ENCODE assay signal across 16 mouse cellular contexts in the genomic region with DNA sequence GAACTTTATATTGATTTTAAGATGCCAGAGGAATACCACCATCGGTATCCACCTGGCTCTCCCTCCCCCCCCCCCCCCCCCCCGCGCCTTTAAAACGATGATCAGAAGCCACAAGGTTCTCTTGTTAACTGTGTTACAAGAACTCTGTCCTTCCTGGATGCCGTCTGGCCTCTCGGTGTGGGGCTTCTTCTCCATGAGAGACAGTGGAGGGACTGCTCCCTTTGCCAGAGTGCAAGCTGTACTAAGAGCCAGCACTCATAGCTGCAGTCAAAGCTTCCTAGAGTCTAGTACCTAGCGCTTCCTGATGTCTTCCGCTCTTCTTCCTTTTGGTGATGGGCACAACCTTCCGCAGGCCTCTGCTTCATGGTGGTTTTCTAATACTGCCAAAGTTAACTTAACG.
A peak's percentile ranks its signal among the peaks of the same experiment; 100 is the strongest.
DNase-seq lines count a peak whose midpoint lies in the region; ATAC-seq and TF ChIP-seq lines count a peak whose summit lies in the region.
"Had no signal": no experiment of that assay in that cellular context is flagged by ENCODE, and none has a peak within 500 bp of the region (broad histone marks: within the 10 kb centered on the region; RNA-seq: fewer than 3 reads in every experiment).

No protein-coding gene starts in this region.

- H3K27me3 ChIP-seq in liver, postnatal 0 days (ENCODE audit: insufficient read depth, low read length), result no peaks in the 10 kb centered on the region
- no peaks in the 10 kb centered on the region for H3K27me3 ChIP-seq in liver, embryonic 12.5 days (replicated peaks)
- no peaks in the 10 kb centered on the region for H3K27me3 ChIP-seq in forebrain, embryonic 12.5 days
- H3K27me3 ChIP-seq: embryonic facial prominence, embryonic 12.5 days; hindbrain, embryonic 15.5 days had no signal

- WGBS in liver, postnatal 0 days (ENCODE audit: insufficient replicate concordance), result 73% methylated on average over 9 of the region's 10 CpGs
- 69% methylated on average over 9 of the region's 10 CpGs for WGBS in liver, embryonic 12.5 days (ENCODE audit: insufficient replicate concordance)
- 83% methylated on average over 10 of the region's 10 CpGs for WGBS in forebrain, embryonic 12.5 days

- no peak overlapping the region for H3K27ac ChIP-seq in liver, postnatal 0 days (ENCODE audit: low read depth)
- no peak overlapping the region for H3K27ac ChIP-seq in liver, embryonic 12.5 days
- no peak overlapping the region for H3K27ac ChIP-seq in forebrain, embryonic 12.5 days
- H3K27ac ChIP-seq: embryonic facial prominence, embryonic 12.5 days; hindbrain, embryonic 10.5 days; hindbrain, embryonic 15.5 days had no signal

- H3K4me2 ChIP-seq in liver, postnatal 0 days (ENCODE audit: low read depth, low read length), result no peak overlapping the region
- H3K4me2 ChIP-seq in liver, embryonic 12.5 days, result no peak overlapping the region
- no peak overlapping the region for H3K4me2 ChIP-seq in forebrain, embryonic 12.5 days
- H3K4me2 ChIP-seq: embryonic facial prominence, embryonic 12.5 days; heart, embryonic 12.5 days; hindbrain, embryonic 15.5 days had no signal

- H3K4me1 ChIP-seq in liver, postnatal 0 days (ENCODE audit: insufficient read depth), result 0 out of 2 replicates have a peak, but pooled peaks cover 2% of the 10 kb centered on the region
- no peaks in the 10 kb centered on the region for H3K4me1 ChIP-seq in liver, embryonic 12.5 days
- peaks cover 6% of the 10 kb centered on the region for H3K4me1 ChIP-seq in forebrain, embryonic 12.5 days
- H3K4me1 ChIP-seq: embryonic facial prominence, embryonic 12.5 days had no signal

- H3K4me3 ChIP-seq in liver, postnatal 0 days (ENCODE audit: low read depth, low read length), result no peak overlapping the region
- H3K4me3 ChIP-seq in liver, embryonic 12.5 days, result no peak overlapping the region
- H3K4me3 ChIP-seq in forebrain, embryonic 12.5 days (replicated peaks), result no peak overlapping the region
- H3K4me3 ChIP-seq: embryonic facial prominence, embryonic 12.5 days; heart, embryonic 12.5 days; hindbrain, embryonic 10.5 days; hindbrain, embryonic 15.5 days had no signal

- no peaks in the 10 kb centered on the region for H3K36me3 ChIP-seq in liver, postnatal 0 days (replicated peaks; ENCODE audit: insufficient read depth, low read length)
- no peaks in the 10 kb centered on the region for H3K36me3 ChIP-seq in liver, embryonic 12.5 days
- peaks cover 27% of the 10 kb centered on the region for H3K36me3 ChIP-seq in forebrain, embryonic 12.5 days (replicated peaks)

- H3K9me3 ChIP-seq in liver, postnatal 0 days (ENCODE audit: low read length), result no peaks in the 10 kb centered on the region
- H3K9me3 ChIP-seq in liver, embryonic 12.5 days (replicated peaks), result no peaks in the 10 kb centered on the region
- H3K9me3 ChIP-seq in forebrain, embryonic 12.5 days, result no peaks in the 10 kb centered on the region
- H3K9me3 ChIP-seq: embryonic facial prominence, embryonic 12.5 days; heart, embryonic 12.5 days; hindbrain, embryonic 10.5 days; hindbrain, embryonic 15.5 days had no signal

- peak; percentile 56 for DNase-seq in cerebellum, adult 11-12 months
- DNase-seq in cerebellum, adult 11 months, result no peak
- peak; percentile 12 for DNase-seq in liver, postnatal 0 days
- peak; percentile 22 for DNase-seq in cerebellum, adult 8-10 months
- no peak for DNase-seq in ovary, postnatal 36 days (ENCODE audit: low spot score)
- DNase-seq: embryo, embryonic 11 days; gastrocnemius, postnatal 10 days had no signal

- no peak overlapping the region for H3K9ac ChIP-seq in liver, postnatal 0 days (replicated peaks)
- H3K9ac ChIP-seq in liver, embryonic 12.5 days, result no peak overlapping the region
- H3K9ac ChIP-seq in forebrain, embryonic 12.5 days, result no peak overlapping the region
- H3K9ac ChIP-seq: embryonic facial prominence, embryonic 12.5 days; heart, embryonic 12.5 days; hindbrain, embryonic 15.5 days had no signal

- no peak for TF ChIP-seq CTCF in liver, postnatal 0 days (IDR thresholded peaks at IDR 0.05; ENCODE audit: low read depth)

- peak; percentile 26 for ATAC-seq in liver, postnatal 0 days
- no peak for ATAC-seq in liver, embryonic 12.5 days
- ATAC-seq in forebrain, embryonic 12.5 days (ENCODE audit: low FRiP score), result no peak
- ATAC-seq: forebrain, embryonic 16.5 days; inflammation-experienced regulatory T-cells, adult 6 months; intestine, postnatal 0 days had no signal

- no peak for TF ChIP-seq EP300 in liver, postnatal 0 days (IDR thresholded peaks at IDR 0.05; ENCODE audit: low read depth)

Comparison
In these comparisons a context has a peak if more than half of its experiments do, and no peak if none do; other contexts are left out.
1. DNase-seq: peak in cerebellum, adult 11-12 months (single experiment), liver, postnatal 0 days (single experiment) and cerebellum, adult 8-10 months (single experiment); none in cerebellum, adult 11 months (single experiment) and ovary, postnatal 36 days (single experiment).